Mouse (Mus musculus): ENCODE results near the gene Kcnk7. TPM values are rescaled to one million over a fixed set of nuclear protein-coding genes. Genes with fewer than 3 reads are reported as not detected.
"Not testable (repeated sequence)": the region's sequence is repeated elsewhere in the genome, so short reads cannot be mapped to it uniquely, and the experiment has no call there.

Gene Kcnk7
- polyA plus RNA-seq, 1 experiment from 2014 or later = 0.69 TPM

DNA sequence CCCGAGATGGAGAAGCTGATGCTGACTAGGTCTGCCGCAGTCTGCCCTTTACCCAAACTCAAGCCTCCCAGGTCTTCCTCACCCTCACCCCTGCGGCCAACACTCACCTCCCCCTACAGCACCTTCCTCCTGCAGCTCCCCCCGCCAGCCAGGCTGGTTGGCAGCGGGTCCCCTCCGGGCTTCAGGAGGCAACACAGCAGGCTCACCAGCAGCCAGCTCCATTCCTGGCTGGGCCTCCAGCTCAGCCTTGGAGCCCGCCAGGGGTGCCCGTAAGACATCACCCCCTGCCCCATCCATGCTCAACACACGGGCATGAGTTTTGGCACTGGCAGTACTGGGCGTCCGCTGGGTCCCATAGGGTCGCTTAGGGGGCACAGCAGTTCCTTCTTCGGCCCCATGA lies 19.2 kb upstream of the Kcnk7 start:
- Histone ChIP-seq H3K27me3 (no peaks in the 10 kb centered on the region), H3K9me3 (no peaks in the 10 kb centered on the region), H3K36me3 (peaks cover 62% of the 10 kb centered on the region), H3K9ac (no peak overlapping the region), H3K4me3 (no peak overlapping the region), H3K4me2 (no peak overlapping the region), H3K4me1 (peaks cover 11% of the 10 kb centered on the region), H3K27ac (no peak overlapping the region)
- WGBS = 88% methylated on average over 13 of the region's 13 CpGs
- no peak for ATAC-seq (ENCODE audit: borderline replicate concordance, extremely low read depth, low FRiP score, low TSS enrichment)

DNA sequence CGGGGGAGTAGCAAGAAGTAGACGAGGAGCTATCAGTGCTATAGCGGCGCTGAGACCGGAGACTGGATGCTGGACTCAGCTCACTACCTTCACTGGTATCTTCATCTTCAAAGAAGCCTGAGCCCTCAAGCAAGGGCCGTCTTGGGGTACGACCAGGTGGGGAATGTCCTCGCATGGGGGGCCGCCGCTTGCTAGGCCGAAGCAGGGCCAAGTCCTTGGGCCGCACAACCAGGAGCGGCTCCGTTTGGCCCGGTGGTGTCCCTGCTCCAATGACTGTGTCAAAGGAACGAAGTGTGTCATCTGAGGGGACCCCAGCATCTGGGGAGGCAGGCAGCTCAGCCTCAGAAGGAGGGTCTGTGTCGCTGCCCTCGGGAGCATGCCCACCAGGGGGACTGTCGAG lies 18.7 kb upstream of the Kcnk7 start:
- WGBS = 95% methylated on average over 19 of the region's 19 CpGs
- no peak overlapping the region for H3K27ac ChIP-seq
- no peak for ATAC-seq (ENCODE audit: borderline replicate concordance, extremely low read depth, low FRiP score, low TSS enrichment)
- H3K27me3 ChIP-seq = no peaks in the 10 kb centered on the region
- H3K4me2 ChIP-seq = no peak overlapping the region
- H3K4me3 ChIP-seq = no peak overlapping the region
- H3K4me1 ChIP-seq = peaks cover 15% of the 10 kb centered on the region
- H3K36me3 ChIP-seq = peaks cover 59% of the 10 kb centered on the region
- H3K9ac ChIP-seq = no peak overlapping the region; the same call in 1 of the 2 replicates
- no peaks in the 10 kb centered on the region for H3K9me3 ChIP-seq

DNA sequence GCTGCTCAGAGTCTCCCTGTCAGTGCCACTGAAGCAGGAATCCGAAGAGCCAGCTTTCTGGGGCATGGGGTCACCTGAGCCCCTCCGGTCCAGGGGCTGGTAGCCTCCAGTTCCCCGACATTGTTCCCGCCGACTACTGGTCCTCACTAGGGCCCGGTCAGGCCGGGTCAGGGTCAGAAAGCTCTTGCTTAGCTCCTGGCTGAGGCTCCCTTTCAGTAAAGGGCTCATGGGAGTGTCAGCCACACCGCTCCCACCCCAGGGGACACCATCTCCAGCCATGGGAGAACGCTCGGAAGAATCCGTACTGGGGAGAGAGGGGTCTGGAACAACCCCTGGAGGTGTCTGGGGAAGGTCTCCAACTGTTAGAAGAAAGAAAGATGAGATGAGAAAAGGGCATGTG lies 18.3 kb upstream of the Kcnk7 start:
- ATAC-seq (ENCODE audit: borderline replicate concordance, extremely low read depth, low FRiP score, low TSS enrichment) = no peak
- H3K9me3 ChIP-seq = no peaks in the 10 kb centered on the region
- peaks cover 55% of the 10 kb centered on the region for H3K36me3 ChIP-seq

DNA sequence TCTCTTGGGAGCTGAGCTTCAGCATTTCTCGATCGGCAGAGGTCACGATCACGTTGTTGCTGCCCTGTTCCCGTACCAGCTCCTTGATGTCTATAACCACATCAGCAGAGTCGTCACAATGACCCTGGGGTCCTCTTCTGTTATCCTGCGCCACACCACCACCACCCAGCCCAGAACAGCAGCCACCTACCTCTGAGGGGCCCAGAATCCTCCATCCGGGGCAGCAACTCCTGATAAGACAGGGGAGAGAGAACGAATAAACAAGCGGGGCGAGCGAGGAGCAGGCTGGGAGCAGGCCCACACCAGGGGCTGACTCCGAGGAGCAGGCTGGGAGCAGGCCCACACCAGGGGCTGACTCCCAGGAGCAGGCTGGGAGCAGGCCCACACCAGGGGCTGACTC lies 17.7 kb upstream of the Kcnk7 start:
- Histone ChIP-seq H3K4me3 (no peak overlapping the region), H3K9me3 (no peaks in the 10 kb centered on the region), H3K4me1 (peaks cover 25% of the 10 kb centered on the region), H3K36me3 (peaks cover 49% of the 10 kb centered on the region), H3K27ac (no peak overlapping the region), H3K27me3 (no peaks in the 10 kb centered on the region), H3K4me2 (no peak overlapping the region), H3K9ac (no peak overlapping the region)
- ATAC-seq (ENCODE audit: borderline replicate concordance, extremely low read depth, low FRiP score, low TSS enrichment) = no peak
- WGBS = 72% methylated on average over 13 of the region's 13 CpGs

More for the DNA sequence above, 18.3 kb upstream of the Kcnk7 start:
- Histone ChIP-seq H3K4me3 (no peak overlapping the region), H3K4me2 (no peak overlapping the region), H3K4me1 (peaks cover 19% of the 10 kb centered on the region), H3K9ac (no peak overlapping the region), H3K27ac (no peak overlapping the region), H3K27me3 (no peaks in the 10 kb centered on the region)
- WGBS = 93% methylated on average over 11 of the region's 11 CpGs

DNA sequence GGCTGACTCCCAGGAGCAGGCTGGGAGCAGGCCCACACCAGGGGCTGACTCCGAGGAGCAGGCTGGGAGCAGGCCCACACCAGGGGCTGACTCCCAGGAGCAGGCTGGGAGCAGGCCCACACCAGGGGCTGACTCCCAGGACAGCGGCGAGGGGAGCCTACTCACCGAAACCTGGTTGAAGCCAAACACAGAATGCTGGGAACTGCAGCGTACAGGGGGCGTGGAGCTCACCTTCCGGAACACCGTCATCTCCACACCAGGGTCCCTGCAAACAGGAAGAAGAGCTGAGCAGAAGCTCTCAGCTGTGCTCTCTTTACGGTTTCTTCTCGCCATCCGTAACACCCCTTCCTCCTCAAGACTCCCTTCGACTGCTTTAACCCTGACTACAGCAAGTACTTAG lies 17.2 kb upstream of the Kcnk7 start:
- not testable (repeated sequence) for H3K27me3 ChIP-seq; H3K9ac ChIP-seq; ATAC-seq (ENCODE audit: borderline replicate concordance, extremely low read depth, low FRiP score, low TSS enrichment); H3K9me3 ChIP-seq; H3K27ac ChIP-seq
- Histone ChIP-seq H3K36me3 (peaks cover 44% of the 10 kb centered on the region), H3K4me1 (peaks cover 30% of the 10 kb centered on the region), H3K4me3 (peak overlapping the region; percentile 87; the same call in 1 of the 2 replicates), H3K4me2 (peak overlapping the region; percentile 92; the same call in 1 of the 2 replicates)
- 83% methylated on average over 12 of the region's 12 CpGs for WGBS

DNA sequence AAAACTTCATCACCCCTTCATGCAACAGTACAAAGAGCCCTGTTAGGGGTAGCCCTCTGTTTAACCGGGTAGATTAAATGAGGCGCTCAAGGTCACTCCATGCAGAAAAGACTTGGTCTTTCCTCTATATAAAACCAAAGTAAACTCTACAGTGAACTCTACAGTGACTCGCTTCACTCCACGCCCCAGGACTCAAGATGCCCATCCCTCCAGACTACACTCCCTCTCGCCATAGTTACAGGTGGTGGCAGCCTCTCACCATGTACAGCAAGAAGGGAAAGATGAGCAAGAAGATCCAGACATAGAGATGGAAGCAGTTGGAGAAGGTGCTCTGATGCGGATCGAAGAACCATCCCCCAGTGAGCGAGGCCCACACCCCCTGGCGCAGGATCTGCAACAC lies 16.4 kb upstream of the Kcnk7 start:
- peak overlapping the region; percentile 87 for H3K4me3 ChIP-seq
- H3K27ac ChIP-seq = peak overlapping the region; percentile 96
- H3K9me3 ChIP-seq = no peaks in the 10 kb centered on the region
- no peaks in the 10 kb centered on the region for H3K27me3 ChIP-seq
- H3K4me2 ChIP-seq = peak overlapping the region; percentile 92
- H3K4me1 ChIP-seq = peaks cover 38% of the 10 kb centered on the region
- ATAC-seq (ENCODE audit: borderline replicate concordance, extremely low read depth, low FRiP score, low TSS enrichment) = no peak
- peak overlapping the region; percentile 74 for H3K9ac ChIP-seq
- 16% methylated on average over 9 of the region's 9 CpGs for WGBS
- peaks cover 36% of the 10 kb centered on the region for H3K36me3 ChIP-seq

DNA sequence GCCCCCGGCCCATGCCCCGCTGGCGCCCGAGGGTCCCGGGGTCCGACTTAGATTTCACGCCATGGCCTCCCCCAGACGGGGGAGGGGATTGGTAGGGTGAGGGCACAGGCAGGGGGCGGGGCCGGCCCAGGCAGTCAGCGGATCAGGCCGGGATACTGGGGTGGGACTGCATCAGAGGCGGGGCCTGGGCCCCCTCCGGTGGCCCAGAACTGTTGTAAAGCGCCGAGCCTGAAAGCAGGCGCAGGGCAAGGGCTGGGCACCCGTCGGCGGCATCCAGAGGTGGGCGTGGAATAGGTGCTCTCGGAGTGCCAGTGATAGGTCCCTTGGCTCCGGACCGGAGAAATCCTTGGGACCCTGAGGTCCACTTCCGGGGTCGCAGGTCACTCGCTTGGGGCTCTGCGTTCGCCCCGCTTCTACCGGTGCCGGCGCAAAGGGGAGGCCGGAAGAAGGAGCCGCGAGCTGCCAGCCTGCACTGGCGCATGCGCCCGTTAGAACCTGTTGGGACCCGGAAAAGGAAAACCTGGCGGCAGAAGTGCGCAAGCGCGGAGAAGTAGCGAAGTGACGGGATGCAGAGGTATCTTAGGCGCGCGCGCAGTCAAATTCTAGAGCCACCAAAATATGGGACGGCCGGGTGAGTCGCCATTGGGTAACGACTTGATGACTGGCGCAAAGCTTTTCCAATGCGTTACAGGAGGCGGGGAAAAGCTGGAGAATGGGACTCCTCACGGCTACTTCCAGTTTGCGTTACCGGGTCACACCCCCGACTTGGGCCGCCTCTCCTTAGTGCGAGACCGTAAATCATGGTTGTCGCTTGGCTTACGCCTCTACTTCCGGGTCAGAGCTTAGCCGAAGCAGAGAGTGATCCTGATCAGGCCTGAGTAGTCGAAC lies 15.7 kb upstream of the Kcnk7 start, which contains the start of the genes Map3k11 and Pcnx3:
Gene Map3k11, plus strand, starts transcription at position 543 of the 888 bp plus-strand sequence.
Gene Pcnx3, minus strand, starts transcription at position 709 of the 888 bp plus-strand sequence.
- Histone ChIP-seq H3K4me3 (peak within 1 kb of the TSS; percentile 87), H3K9me3 (no peaks in the 10 kb centered on the region), H3K36me3 (peaks cover 36% of the 10 kb centered on the region), H3K27me3 (no peaks in the 10 kb centered on the region), H3K9ac (peak within 1 kb of the TSS; percentile 95), H3K4me1 (peaks cover 43% of the 10 kb centered on the region), H3K27ac (peak within 1 kb of the TSS; percentile 96), H3K4me2 (peak within 1 kb of the TSS; percentile 92)
- under 1% methylated on average over 69 of the region's 69 CpGs for WGBS
- ATAC-seq (ENCODE audit: borderline replicate concordance, extremely low read depth, low FRiP score, low TSS enrichment) = peak; percentile 92

DNA sequence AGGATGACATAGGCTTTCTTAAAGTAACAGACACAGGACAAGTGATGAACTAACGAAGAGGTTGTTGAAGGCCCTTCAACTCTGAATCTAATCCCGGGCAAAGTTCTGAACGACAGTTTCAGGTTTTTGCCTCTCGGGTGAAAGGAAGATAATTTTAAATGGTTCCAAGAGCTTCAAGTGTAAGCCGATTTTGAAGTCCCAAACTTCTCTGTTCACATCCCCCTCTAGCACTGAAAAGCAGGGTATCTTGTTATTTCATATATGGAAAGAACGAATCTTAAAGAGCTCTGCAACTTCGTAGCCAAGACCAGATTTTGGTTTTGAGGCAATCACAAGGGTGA lies 15.1 kb upstream of the Kcnk7 start:
- Histone ChIP-seq H3K4me1 (peaks cover 49% of the 10 kb centered on the region), H3K9ac (peak overlapping the region; percentile 95), H3K4me2 (peak overlapping the region; percentile 92), H3K27ac (peak overlapping the region; percentile 96), H3K36me3 (peaks cover 37% of the 10 kb centered on the region), H3K4me3 (peak overlapping the region; percentile 87), H3K9me3 (no peaks in the 10 kb centered on the region), H3K27me3 (no peaks in the 10 kb centered on the region)
- no peak for ATAC-seq (ENCODE audit: borderline replicate concordance, extremely low read depth, low FRiP score, low TSS enrichment)
- WGBS = 0% methylated on average over 7 of the region's 7 CpGs

DNA sequence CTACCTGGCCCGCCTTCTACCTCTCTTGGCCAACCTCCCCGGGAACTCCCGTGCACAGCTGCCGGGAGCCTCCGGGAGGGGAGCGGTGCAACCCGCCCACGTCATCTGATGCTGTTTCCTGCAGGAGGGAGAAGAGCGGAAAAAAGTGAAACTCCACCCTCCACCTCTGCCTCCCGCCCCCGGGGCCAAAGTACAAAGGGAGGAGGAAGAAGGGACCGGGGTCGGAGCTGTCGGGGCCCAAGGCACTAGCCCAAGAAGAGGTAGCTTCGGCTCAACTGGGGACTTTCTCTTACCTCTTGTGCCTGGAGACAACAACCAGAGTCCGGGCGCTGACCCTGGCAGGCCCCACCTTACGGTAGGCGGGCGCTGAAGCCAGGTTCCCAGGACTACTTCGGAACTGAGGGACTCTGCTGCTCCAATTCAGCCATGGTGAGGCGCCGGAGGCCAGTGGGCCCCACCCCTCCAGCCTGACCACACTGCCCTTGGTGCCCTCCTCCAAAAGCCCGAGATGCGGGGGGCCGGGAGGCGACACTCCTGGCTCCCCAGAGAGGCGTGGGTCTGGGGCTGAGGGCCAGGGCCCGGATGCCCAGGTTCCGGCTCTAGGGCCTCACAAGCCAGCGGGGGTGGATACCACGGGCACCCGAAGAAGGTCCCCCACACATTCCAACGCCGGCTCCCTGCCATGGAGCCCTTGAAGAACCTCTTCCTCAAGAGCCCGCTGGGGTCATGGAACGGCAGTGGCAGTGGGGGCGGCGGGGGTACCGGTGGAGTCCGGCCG lies 14.4 kb upstream of the Kcnk7 start:
- H3K27ac ChIP-seq = peak overlapping the region; percentile 96
- no peaks in the 10 kb centered on the region for H3K27me3 ChIP-seq
- H3K9ac ChIP-seq = peak overlapping the region; percentile 95
- peak; percentile 64 for ATAC-seq (ENCODE audit: borderline replicate concordance, extremely low read depth, low FRiP score, low TSS enrichment)
- H3K36me3 ChIP-seq = peaks cover 33% of the 10 kb centered on the region
- 3% methylated on average over 42 of the region's 42 CpGs for WGBS
- peak overlapping the region; percentile 92 for H3K4me2 ChIP-seq
- H3K4me1 ChIP-seq = peaks cover 49% of the 10 kb centered on the region
- no peaks in the 10 kb centered on the region for H3K9me3 ChIP-seq
- H3K4me3 ChIP-seq = peak overlapping the region; percentile 87

DNA sequence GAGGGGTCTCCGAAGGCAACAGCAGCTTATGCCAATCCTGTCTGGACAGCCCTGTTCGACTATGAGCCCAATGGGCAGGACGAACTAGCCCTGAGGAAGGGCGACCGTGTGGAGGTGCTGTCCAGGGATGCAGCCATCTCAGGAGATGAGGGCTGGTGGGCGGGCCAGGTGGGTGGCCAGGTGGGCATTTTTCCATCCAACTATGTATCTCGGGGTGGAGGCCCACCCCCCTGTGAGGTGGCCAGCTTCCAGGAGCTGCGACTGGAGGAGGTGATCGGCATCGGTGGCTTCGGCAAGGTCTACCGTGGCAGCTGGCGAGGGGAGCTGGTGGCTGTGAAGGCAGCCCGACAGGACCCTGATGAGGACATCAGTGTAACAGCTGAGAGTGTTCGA lies 13.8 kb upstream of the Kcnk7 start:
- Histone ChIP-seq H3K4me3 (peak overlapping the region; percentile 87), H3K4me2 (peak overlapping the region; percentile 92), H3K27me3 (no peaks in the 10 kb centered on the region), H3K9me3 (no peaks in the 10 kb centered on the region), H3K27ac (peak overlapping the region; percentile 96), H3K9ac (peak overlapping the region; percentile 95), H3K36me3 (peaks cover 33% of the 10 kb centered on the region), H3K4me1 (peaks cover 51% of the 10 kb centered on the region)
- ATAC-seq (ENCODE audit: borderline replicate concordance, extremely low read depth, low FRiP score, low TSS enrichment) = no peak
- 35% methylated on average over 15 of the region's 15 CpGs for WGBS

DNA sequence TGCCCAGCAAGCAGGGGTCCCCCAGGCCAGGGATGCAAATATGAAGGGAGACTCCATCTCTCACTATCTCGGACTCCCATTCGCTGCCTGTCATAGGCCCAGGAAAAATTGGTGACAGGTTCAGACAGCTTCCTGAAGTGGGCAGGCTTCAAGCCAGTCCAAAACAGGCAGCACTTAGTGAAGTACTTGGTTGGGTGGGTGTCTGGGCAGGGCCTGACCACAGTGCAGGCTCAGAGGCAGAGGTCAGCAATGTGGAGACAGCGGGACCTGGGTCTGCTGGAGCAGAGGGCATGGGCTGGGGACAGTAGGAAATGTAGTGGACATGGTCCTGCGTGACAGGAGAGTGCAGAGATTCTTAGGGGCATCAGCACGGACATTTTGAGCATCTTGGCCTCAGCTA lies 12.6 kb upstream of the Kcnk7 start:
- Histone ChIP-seq H3K9ac (peak overlapping the region; percentile 95), H3K4me2 (peak overlapping the region; percentile 92), H3K27me3 (no peaks in the 10 kb centered on the region), H3K27ac (peak overlapping the region; percentile 76), H3K4me3 (peak overlapping the region; percentile 87), H3K9me3 (no peaks in the 10 kb centered on the region), H3K36me3 (peaks cover 34% of the 10 kb centered on the region), H3K4me1 (peaks cover 54% of the 10 kb centered on the region)
- 61% methylated on average over 5 of the region's 5 CpGs for WGBS
- ATAC-seq (ENCODE audit: borderline replicate concordance, extremely low read depth, low FRiP score, low TSS enrichment) = no peak
